Mouse (Mus musculus) G1E (cell line): Measurements from ENCODE around the gene Kat14.

Experiments used
- CTCF ChIP-seq: IDR thresholded peaks from 2 replicates; pipeline ENCODE4 v1.5.1; 2012; ENCODE audit warnings: low read depth, low read length, inconsistent platforms, mixed read lengths
- TAL1 ChIP-seq: conservative IDR thresholded peaks from 2 replicates; pipeline ENCODE4 v1.6.1; 2012; ENCODE audit warnings: low read depth, low read length, inconsistent platforms, mixed read lengths

- no peak for TF ChIP-seq CTCF
- no peak for TF ChIP-seq TAL1
Observed at GRCm38 (mm10) chr2:144422094-144422675, 53.4 kb downstream of the Kat14 start.
